Mouse (Mus musculus) kidney, embryonic 14.5 days (tissue): ENCODE results near the gene Pnliprp2. TPM values are rescaled to one million over a fixed set of nuclear protein-coding genes. Genes with fewer than 3 reads are reported as not detected.
A peak's percentile ranks its signal among the peaks of the same experiment; 100 is the strongest.

Experiments used
- ATAC-seq: fragments of 200-750 bp; cut with Nextera tagmentation; 2 replicates; pipeline ENCODE4 v1.8.0; 2017; ENCODE audit warnings: moderate number of reproducible peaks, mild to moderate bottlenecking, moderate TSS enrichment, moderate library complexity; ENCODE audit not compliant: low FRiP score, low TSS enrichment
- H3K27ac ChIP-seq: fragments of 300-500 bp; sonication (generic); 2 replicates; pipeline ENCODE4 v1.5.1; 2014; ENCODE audit warnings: low read depth, mild to moderate bottlenecking, low read length, moderate library complexity, mixed read lengths
- H3K27me3 ChIP-seq: fragments of 300-500 bp; sonication (generic); 2 replicates; pipeline ENCODE4 v1.6.1; 2014; ENCODE audit warnings: mild to moderate bottlenecking, low read length; ENCODE audit not compliant: control insufficient read depth, insufficient read depth
- H3K36me3 ChIP-seq: fragments of 300-500 bp; sonication (generic); 2 replicates; pipeline ENCODE4 v1.6.1; 2014; ENCODE audit warnings: low read length, mixed read lengths; ENCODE audit not compliant: control insufficient read depth, insufficient read depth
- H3K4me1 ChIP-seq: fragments of 300-500 bp; sonication (generic); 2 replicates; pipeline ENCODE4 v1.6.1; 2014; ENCODE audit warnings: low read length, mixed read lengths; ENCODE audit not compliant: control insufficient read depth, insufficient read depth
- H3K4me2 ChIP-seq: fragments of 300-500 bp; sonication (generic); replicated peaks from 2 replicates; pipeline ENCODE4 v1.6.1; 2014; ENCODE audit warnings: low read depth, mild to moderate bottlenecking, low read length
- H3K4me3 ChIP-seq: fragments of 300-500 bp; sonication (generic); 2 replicates; pipeline ENCODE4 v1.5.1; 2014; ENCODE audit warnings: mild to moderate bottlenecking, low read length
- H3K9ac ChIP-seq: fragments of 300-500 bp; sonication (generic); 2 replicates; pipeline ENCODE4 v1.6.1; 2014; ENCODE audit warnings: low read depth, mild to moderate bottlenecking, low read length, moderate library complexity
- H3K9me3 ChIP-seq: fragments of 300-500 bp; sonication (generic); 2 replicates; pipeline ENCODE4 v1.6.1; 2016; ENCODE audit warnings: low read length; ENCODE audit not compliant: control insufficient read depth
- WGBS: fragments of 180-500 bp; shearing (Covaris S2); extraction: QIAGEN DNeasy Blood & Tissue Kit; methylation state at CpG from one replicate; pipeline ENCODE4 v1.1.7; 2014; 5-methylcytosine and 5-hydroxymethylcytosine counted together
- polyA plus RNA-seq: library from polyadenylated mRNA; unstranded; fragments of >200 nt; fragmentation: Nextera tagmentation; extraction: Ambion mirVana; gene quantifications from 2 replicates; pipeline ENCODE4 v1.2.1, GENCODE M21; 2014

Gene Pnliprp2
- polyA plus RNA-seq, 1 experiment from 2014 or later: 0.18 TPM

DNA sequence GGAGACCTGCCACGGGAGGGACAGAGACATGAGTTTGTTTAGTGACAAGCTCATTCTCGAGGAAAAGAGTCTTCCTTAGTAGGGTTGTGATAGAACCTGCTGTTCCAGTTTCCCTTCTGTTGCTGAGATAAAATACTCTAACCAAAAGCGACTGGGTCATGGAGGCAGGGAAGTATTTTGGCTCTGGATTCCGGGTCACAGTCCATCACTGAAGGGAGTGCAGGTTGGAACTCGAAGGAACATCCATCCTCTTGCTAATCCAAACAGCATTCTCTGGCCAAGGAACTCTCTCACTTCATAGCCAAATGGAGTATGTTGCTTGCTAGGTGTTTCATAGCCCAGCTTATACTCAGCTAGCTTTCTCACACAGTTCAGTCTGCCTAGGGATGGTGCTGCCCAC lies 16.9 kb downstream of the Pnliprp2 start:
- Histone ChIP-seq H3K9me3 (no peaks in the 10 kb centered on the region), H3K9ac (no peak overlapping the region), H3K27ac (no peak overlapping the region), H3K27me3 (no peaks in the 10 kb centered on the region), H3K4me1 (no peaks in the 10 kb centered on the region), H3K4me3 (no peak overlapping the region), H3K36me3 (no peaks in the 10 kb centered on the region), H3K4me2 (no peak overlapping the region)
- 70% methylated on average over 5 of the region's 5 CpGs for WGBS
- no peak for ATAC-seq

DNA sequence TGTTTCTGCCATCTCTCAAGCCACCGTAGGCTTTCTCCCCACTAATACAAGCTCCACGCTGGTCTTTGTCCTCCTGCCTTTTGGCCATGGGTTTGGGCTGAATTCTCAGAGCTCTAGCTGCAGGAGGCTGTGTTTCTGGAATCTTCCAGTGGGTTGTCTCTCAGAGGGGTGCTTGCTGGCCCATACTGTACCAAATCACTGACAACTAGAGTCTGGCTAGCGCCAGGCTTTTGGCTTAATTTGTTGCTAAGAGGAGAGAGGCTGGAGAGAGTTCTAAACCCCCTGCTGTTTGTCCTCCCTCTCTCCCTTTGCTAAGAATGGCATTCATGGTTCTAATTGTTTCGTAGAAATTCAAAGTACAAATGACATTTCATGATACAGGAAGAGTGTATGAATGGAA lies 22.0 kb downstream of the Pnliprp2 start:
- 71% methylated on average over 4 of the region's 4 CpGs for WGBS
- no peak overlapping the region for H3K9ac ChIP-seq
- no peak overlapping the region for H3K4me2 ChIP-seq
- no peak overlapping the region for H3K27ac ChIP-seq
- no peaks in the 10 kb centered on the region for H3K4me1 ChIP-seq
- no peaks in the 10 kb centered on the region for H3K9me3 ChIP-seq
- no peaks in the 10 kb centered on the region for H3K36me3 ChIP-seq
- no peaks in the 10 kb centered on the region for H3K27me3 ChIP-seq
- no peak for ATAC-seq
- no peak overlapping the region for H3K4me3 ChIP-seq

DNA sequence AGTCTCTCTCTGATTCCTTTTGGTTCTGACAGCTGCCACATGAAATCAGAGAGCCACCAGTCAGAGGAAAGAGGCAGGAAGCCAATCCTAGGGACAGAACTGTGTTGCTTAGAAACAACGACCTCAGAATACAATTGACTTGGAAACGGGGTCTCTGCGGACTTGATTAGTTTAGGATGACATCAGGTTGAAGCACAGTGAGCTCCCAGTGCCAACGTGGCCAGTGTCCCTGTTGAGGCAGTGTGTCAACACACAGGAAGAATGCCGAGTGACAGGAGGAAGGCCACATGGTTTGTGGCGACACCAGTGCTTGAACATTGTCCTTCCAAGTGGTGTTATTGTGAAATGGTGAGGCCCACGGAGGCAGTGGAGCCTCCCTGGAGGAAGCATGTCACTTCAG lies 24.4 kb downstream of the Pnliprp2 start:
- Histone ChIP-seq H3K4me2 (no peak overlapping the region), H3K4me1 (no peaks in the 10 kb centered on the region), H3K36me3 (no peaks in the 10 kb centered on the region), H3K27ac (no peak overlapping the region), H3K4me3 (no peak overlapping the region), H3K9ac (no peak overlapping the region), H3K27me3 (no peaks in the 10 kb centered on the region), H3K9me3 (no peaks in the 10 kb centered on the region)
- 55% methylated on average over 7 of the region's 7 CpGs for WGBS
- no peak for ATAC-seq

DNA sequence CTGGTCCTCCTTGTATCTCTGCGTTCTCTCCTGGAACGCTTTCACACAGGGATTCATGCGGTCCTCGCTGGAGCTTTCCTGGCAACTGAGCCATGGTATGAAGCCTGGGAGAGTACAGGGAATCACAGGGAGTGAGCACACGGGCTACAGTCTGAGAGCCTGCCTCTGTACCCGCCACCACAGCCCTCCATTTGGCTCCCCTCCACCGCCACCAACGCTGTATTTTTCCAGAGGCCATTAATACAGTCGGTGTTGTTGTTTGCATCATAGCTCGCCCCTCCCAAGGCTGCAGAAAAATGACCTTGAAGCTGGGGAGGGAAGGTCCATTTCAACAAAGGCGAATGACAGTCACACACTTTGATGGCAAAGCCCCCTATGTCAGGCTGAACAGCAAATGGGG lies 29.7 kb downstream of the Pnliprp2 start:
- ATAC-seq: no peak
- Histone ChIP-seq H3K4me3 (no peak overlapping the region), H3K27me3 (no peaks in the 10 kb centered on the region), H3K9me3 (no peaks in the 10 kb centered on the region), H3K4me1 (no peaks in the 10 kb centered on the region), H3K36me3 (no peaks in the 10 kb centered on the region), H3K9ac (no peak overlapping the region), H3K27ac (no peak overlapping the region), H3K4me2 (no peak overlapping the region)
- WGBS: 64% methylated on average over 11 of the region's 11 CpGs

DNA sequence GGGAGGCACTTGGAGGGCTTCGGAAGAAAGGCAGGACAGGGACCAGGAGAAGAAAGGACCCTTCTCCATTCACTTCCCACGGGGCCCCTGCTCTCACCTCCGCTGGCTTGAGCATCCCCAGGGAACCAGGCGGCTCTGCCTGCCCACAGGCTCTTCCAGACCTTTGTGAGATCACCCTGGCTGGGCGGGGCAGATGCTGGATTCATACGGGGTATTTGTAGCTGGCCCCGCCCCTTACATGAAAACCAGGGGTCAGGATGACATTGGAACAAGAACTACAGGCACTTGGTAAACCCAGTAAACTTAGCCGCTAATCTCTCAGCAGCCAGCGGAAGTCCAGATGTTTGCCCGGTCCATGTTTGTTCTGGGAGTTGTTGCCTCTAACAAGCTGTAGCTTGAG lies 34.8 kb downstream of the Pnliprp2 start, which contains the start of gene 1700019N19Rik:
Gene 1700019N19Rik, minus strand, starts transcription at position 178 of the 400 bp plus-strand sequence.
- no peaks in the 10 kb centered on the region for H3K9me3 ChIP-seq
- H3K27ac ChIP-seq: no peak within 1 kb of the TSS
- H3K4me3 ChIP-seq: no peak within 1 kb of the TSS
- 57% methylated on average over 10 of the region's 10 CpGs for WGBS
- no peaks in the 10 kb centered on the region for H3K4me1 ChIP-seq
- peaks cover under 1% of the 10 kb centered on the region; the same call in 1 of the 2 replicates for H3K36me3 ChIP-seq
- ATAC-seq: no peak
- H3K27me3 ChIP-seq: no peaks in the 10 kb centered on the region
- no peak within 1 kb of the TSS for H3K9ac ChIP-seq
- H3K4me2 ChIP-seq: no peak within 1 kb of the TSS

DNA sequence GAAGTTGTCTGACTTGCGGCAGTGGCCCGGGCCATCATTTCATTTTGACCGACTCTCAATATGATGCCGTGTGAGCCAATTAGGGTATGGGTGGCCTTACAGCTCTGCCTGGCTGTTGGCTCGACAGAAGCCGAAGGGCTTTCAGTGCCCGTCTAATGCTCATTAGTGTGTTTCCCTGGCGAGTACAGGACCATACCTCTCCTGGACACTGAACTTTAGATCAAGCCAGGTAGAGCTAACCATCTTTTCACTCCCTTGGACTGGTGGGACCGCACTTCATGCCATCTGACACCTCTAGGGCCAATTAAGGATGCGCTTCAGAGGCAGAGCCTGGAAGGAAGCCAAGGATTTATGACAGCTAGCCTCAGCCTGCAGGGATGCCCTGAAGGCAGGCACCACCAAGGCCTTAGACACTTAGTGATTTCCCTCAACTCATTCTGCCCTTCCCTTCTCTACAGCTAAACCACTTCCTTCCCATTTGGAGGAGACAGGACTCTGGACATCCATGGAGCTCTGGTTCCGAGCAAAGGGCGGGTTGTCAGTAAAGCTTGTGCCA lies 35.7 kb downstream of the Pnliprp2 start:
- Histone ChIP-seq H3K4me2 (no peak overlapping the region), H3K9me3 (no peaks in the 10 kb centered on the region), H3K4me3 (no peak overlapping the region), H3K4me1 (no peaks in the 10 kb centered on the region), H3K36me3 (peaks cover 4% of the 10 kb centered on the region; the same call in 1 of the 2 replicates), H3K27me3 (no peaks in the 10 kb centered on the region), H3K9ac (no peak overlapping the region), H3K27ac (no peak overlapping the region)
- no peak for ATAC-seq
- WGBS: 58% methylated on average over 12 of the region's 12 CpGs

DNA sequence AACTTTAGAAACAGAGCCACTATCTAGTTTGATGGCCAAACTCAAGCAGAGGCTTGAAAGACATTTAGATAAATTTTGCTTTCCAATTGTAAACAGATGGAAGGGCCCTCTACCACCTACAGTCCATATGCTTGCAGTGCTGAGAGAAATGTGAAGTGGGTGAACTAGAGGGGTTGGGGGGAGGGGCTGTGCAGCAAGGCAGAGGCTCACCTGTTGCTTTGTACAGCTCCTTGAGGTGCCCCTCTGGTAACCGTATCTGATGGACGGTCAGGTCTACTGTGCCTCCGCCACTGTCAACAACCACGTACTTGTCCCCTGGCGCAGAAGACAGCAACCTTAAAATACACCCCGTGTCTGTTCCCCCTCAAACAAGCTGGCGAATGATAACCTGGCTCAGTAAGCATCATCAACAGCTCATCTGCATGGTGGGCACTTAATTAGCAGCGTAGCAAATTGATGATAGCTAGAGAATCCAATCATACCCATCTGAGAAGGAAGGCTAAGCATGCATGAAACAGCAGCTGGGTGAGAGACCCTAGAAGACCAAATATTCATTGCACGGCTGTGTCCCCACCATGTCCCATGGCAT lies 45.8 kb downstream of the Pnliprp2 start:
- no peaks in the 10 kb centered on the region for H3K36me3 ChIP-seq
- WGBS: 94% methylated on average over 9 of the region's 9 CpGs
- H3K9ac ChIP-seq: no peak overlapping the region
- no peaks in the 10 kb centered on the region for H3K4me1 ChIP-seq
- no peak overlapping the region for H3K27ac ChIP-seq
- no peaks in the 10 kb centered on the region for H3K27me3 ChIP-seq
- H3K9me3 ChIP-seq: no peaks in the 10 kb centered on the region
- no peak for ATAC-seq
- no peak overlapping the region for H3K4me2 ChIP-seq
- no peak overlapping the region for H3K4me3 ChIP-seq

DNA sequence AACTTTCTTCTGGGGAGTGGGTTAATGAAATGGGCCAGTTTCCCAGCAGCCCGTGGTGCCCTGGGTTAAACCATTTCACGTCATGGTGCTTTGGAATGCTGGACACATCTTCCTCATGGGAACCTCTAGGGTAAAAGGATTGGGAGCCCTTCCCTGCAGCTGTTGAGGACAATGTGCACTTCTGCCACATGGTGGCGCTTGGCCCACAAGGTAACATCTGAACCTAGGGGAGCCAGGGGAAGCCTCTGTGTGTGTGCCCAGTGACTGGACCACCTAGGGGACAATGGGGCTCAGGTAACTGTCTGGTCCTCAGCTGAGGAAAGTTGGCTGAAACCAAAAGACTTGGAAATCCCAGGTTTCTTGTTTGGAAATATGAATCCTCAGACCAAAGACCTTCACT lies 46.8 kb downstream of the Pnliprp2 start:
- no peak overlapping the region for H3K27ac ChIP-seq
- ATAC-seq: 0 out of 2 replicates have a peak, but pooled peaks have one; percentile 73
- H3K4me1 ChIP-seq: no peaks in the 10 kb centered on the region
- no peaks in the 10 kb centered on the region for H3K27me3 ChIP-seq
- H3K9me3 ChIP-seq: no peaks in the 10 kb centered on the region
- H3K36me3 ChIP-seq: no peaks in the 10 kb centered on the region
- H3K4me2 ChIP-seq: no peak overlapping the region
- H3K4me3 ChIP-seq: no peak overlapping the region
- WGBS: 9% methylated on average over 3 of the region's 3 CpGs
- H3K9ac ChIP-seq: no peak overlapping the region

DNA sequence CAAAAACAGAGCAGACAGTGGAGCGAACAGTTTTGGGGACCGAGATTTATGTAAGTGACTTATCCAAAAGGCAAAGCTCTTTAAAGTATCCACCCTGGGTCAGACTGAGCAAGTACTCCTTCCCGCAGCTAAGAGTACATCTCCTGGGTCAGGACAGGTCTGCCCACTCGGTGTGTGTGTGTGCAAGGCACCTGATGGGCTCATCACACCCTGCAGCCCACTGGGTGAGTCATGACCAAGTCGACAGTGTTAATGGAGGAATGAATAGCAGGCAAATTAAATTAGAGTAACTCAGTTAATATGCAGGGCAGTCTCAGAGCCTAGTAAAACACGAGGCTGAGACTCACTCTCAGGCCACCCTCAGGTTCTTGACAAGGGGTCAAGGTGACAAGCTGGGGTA lies 49.3 kb downstream of the Pnliprp2 start:
- Histone ChIP-seq H3K9me3 (no peaks in the 10 kb centered on the region), H3K9ac (no peak overlapping the region), H3K4me1 (no peaks in the 10 kb centered on the region), H3K4me2 (no peak overlapping the region), H3K27ac (no peak overlapping the region), H3K36me3 (no peaks in the 10 kb centered on the region), H3K4me3 (no peak overlapping the region), H3K27me3 (no peaks in the 10 kb centered on the region)
- no peak for ATAC-seq
- WGBS: 79% methylated on average over 6 of the region's 6 CpGs
